Mouse (Mus musculus) adrenal gland, postnatal 10 days (tissue): ENCODE data around the gene Il33. TPM values are rescaled to one million over a fixed set of nuclear protein-coding genes. Genes with fewer than 3 reads are reported as not detected.

Experiments
- DNase-seq: peaks from one replicate; pipeline ENCODE4 v3.0.0; 2021; ENCODE audit warnings: mixed read lengths
- total RNA-seq, 2 experiments: library from RNA; stranded (reverse); gene quantifications; 2 replicates each; pipeline ENCODE4 v1.2.3; 2021

The Il33 gene
- total RNA-seq, 2 experiments from 2014 or later, result 14.5 to 15.9 TPM

- no peak for DNase-seq
Observed at GRCm38 (mm10) chr19:30000406-30001365, 75.8 kb downstream of the Il33 start.

GRCm38 (mm10) chr19:30001550-30001949 is 76.6 kb downstream of the Il33 start:
- DNase-seq, result no peak

- DNase-seq, result no peak
Observed at GRCm38 (mm10) chr19:30003621-30004020, 78.7 kb downstream of the Il33 start, which contains the start of gene Trpd52l3. Gene Trpd52l3, plus strand, starts transcription at chr19:30003790.

GRCm38 (mm10) chr19:30006371-30006770 is 81.5 kb downstream of the Il33 start:
- no peak for DNase-seq

Other genes with a start within 250 kb of the Il33 start
- gene Mlana, start 227.3 kb upstream of the Il33 start, total RNA-seq, result not detected
- 10 to 100 TPM; 16.7 to 18.8 TPM for gene 9930021J03Rik, start 119.1 kb upstream of the Il33 start, total RNA-seq
- 10 to 100 TPM; 15.1 to 15.4 TPM for gene Ranbp6, start 112.1 kb upstream of the Il33 start, total RNA-seq
- gene Trpd52l3, start 78.7 kb downstream of the Il33 start, total RNA-seq, result not detected
- gene Uhrf2, start 105.4 kb downstream of the Il33 start, total RNA-seq, result 10 to 100 TPM; 33.5 to 45.6 TPM